17 mouse cellular contexts compared by ENCODE assay signal in the genomic region with DNA sequence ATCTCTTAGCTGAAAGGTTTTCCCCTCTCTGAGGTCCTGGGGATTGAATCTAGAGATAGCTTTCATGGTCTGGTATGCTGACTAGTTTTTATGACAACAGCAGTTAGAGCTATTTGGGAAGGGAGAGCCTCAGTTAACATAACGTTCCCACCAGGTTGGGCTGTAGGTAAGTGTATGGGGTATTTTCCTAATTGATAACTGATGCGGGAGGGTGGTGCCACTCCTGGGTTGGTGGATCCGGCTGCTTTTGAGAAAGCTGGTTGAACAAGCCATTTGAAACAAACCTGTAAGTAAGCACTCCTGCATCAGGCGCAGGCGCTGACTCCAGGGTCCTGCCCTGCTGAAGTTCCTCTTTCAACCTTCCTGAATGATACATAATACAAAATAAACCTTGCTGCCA. TPM values are rescaled to one million over a fixed set of nuclear protein-coding genes. Genes with fewer than 3 reads are reported as not detected.
A peak's percentile ranks its signal among the peaks of the same experiment; 100 is the strongest.
DNase-seq lines count a peak whose midpoint lies in the region; ATAC-seq and TF ChIP-seq lines count a peak whose summit lies in the region.
"Had no signal": no experiment of that assay in that cellular context is flagged by ENCODE, and none has a peak within 500 bp of the region (broad histone marks: within the 10 kb centered on the region; RNA-seq: fewer than 3 reads in every experiment).

No protein-coding gene starts in this region.

- H3K27ac ChIP-seq in heart, embryonic 10.5 days = peak overlapping the region; percentile 44; the same call in 1 of the 2 replicates
- H3K27ac ChIP-seq in stomach, embryonic 15.5 days = no peak overlapping the region
- H3K27ac ChIP-seq in stomach, postnatal 0 days (replicated peaks) = no peak overlapping the region
- peak overlapping the region; percentile 97 for H3K27ac ChIP-seq in liver, embryonic 13.5 days
- H3K27ac ChIP-seq in thymus, adult 2 months (ENCODE audit: control insufficient read depth, insufficient read depth, low read length) = no peak overlapping the region
- H3K27ac ChIP-seq: gastrocnemius, adult 2 months had no signal

- peak; percentile 48; the same call in 1 of the 2 replicates for ATAC-seq in stomach, embryonic 15.5 days (ENCODE audit: insufficient read depth, low FRiP score, low read depth)
- ATAC-seq in stomach, postnatal 0 days (ENCODE audit: low FRiP score, low TSS enrichment) = no peak
- peak; percentile 57 for ATAC-seq in liver, embryonic 13.5 days (ENCODE audit: low read depth)
- ATAC-seq: forebrain, embryonic 16.5 days had no signal

- no peak overlapping the region for H3K4me2 ChIP-seq in stomach, embryonic 15.5 days
- no peak overlapping the region for H3K4me2 ChIP-seq in stomach, postnatal 0 days (replicated peaks; ENCODE audit: low read depth)
- peak overlapping the region; percentile 62 for H3K4me2 ChIP-seq in liver, embryonic 13.5 days

- no peak for TF ChIP-seq EP300 in stomach, postnatal 0 days (optimal IDR thresholded peaks at IDR 0.05)

- H3K4me1 ChIP-seq in heart, embryonic 10.5 days = peaks cover 24% of the 10 kb centered on the region
- H3K4me1 ChIP-seq in stomach, embryonic 15.5 days = peaks cover 9% of the 10 kb centered on the region; the same call in 1 of the 2 replicates
- H3K4me1 ChIP-seq in stomach, postnatal 0 days (replicated peaks; ENCODE audit: control insufficient read depth, insufficient read depth) = no peaks in the 10 kb centered on the region
- peaks cover 89% of the 10 kb centered on the region for H3K4me1 ChIP-seq in liver, embryonic 13.5 days (replicated peaks)
- no peaks in the 10 kb centered on the region for H3K4me1 ChIP-seq in thymus, adult 2 months (replicated peaks; ENCODE audit: control insufficient read depth, insufficient read depth, low read length)

- H3K9me3 ChIP-seq in heart, embryonic 10.5 days = no peaks in the 10 kb centered on the region
- no peaks in the 10 kb centered on the region for H3K9me3 ChIP-seq in stomach, embryonic 15.5 days
- H3K9me3 ChIP-seq in stomach, postnatal 0 days (ENCODE audit: control insufficient read depth, low read length) = no peaks in the 10 kb centered on the region
- no peaks in the 10 kb centered on the region for H3K9me3 ChIP-seq in liver, embryonic 13.5 days (replicated peaks)

- peaks cover 53% of the 10 kb centered on the region for H3K27me3 ChIP-seq in heart, embryonic 10.5 days (ENCODE audit: insufficient read depth, poor library complexity, severe bottlenecking)
- H3K27me3 ChIP-seq in stomach, embryonic 15.5 days (replicated peaks) = peaks cover 17% of the 10 kb centered on the region
- no peaks in the 10 kb centered on the region for H3K27me3 ChIP-seq in stomach, postnatal 0 days (ENCODE audit: control insufficient read depth, insufficient read depth, low read length)
- peaks cover 19% of the 10 kb centered on the region for H3K27me3 ChIP-seq in liver, embryonic 13.5 days
- H3K27me3 ChIP-seq in thymus, adult 2 months (ENCODE audit: control insufficient read depth, insufficient read depth, low read length) = peaks cover 12% of the 10 kb centered on the region

- no peak for TF ChIP-seq POLR2A in thymus, adult 2 months (IDR thresholded peaks at IDR 0.05; ENCODE audit: control insufficient read depth, extremely low read depth, insufficient read depth, low read length, poor library complexity)

- no peak overlapping the region for H3K4me3 ChIP-seq in heart, embryonic 10.5 days
- no peak overlapping the region for H3K4me3 ChIP-seq in stomach, embryonic 15.5 days (replicated peaks)
- no peak overlapping the region for H3K4me3 ChIP-seq in stomach, postnatal 0 days (ENCODE audit: low read depth, low read length)
- H3K4me3 ChIP-seq in liver, embryonic 13.5 days (replicated peaks) = peak overlapping the region; percentile 43
- no peak overlapping the region for H3K4me3 ChIP-seq in thymus, adult 2 months (ENCODE audit: control insufficient read depth, insufficient read depth, low read length)

- 47% methylated on average over 5 of the region's 5 CpGs for WGBS in heart, embryonic 10.5 days
- WGBS in stomach, embryonic 15.5 days = 53% methylated on average over 5 of the region's 5 CpGs
- 46% methylated on average over 5 of the region's 5 CpGs for WGBS in stomach, postnatal 0 days
- 15% methylated on average over 5 of the region's 5 CpGs for WGBS in liver, embryonic 13.5 days (ENCODE audit: insufficient replicate concordance)
- 35% methylated on average over 5 of the region's 5 CpGs for whole genome bisulfite sequencing in thymus, adult 2 months

- H3K36me3 ChIP-seq in heart, embryonic 10.5 days = no peaks in the 10 kb centered on the region
- no peaks in the 10 kb centered on the region for H3K36me3 ChIP-seq in stomach, embryonic 15.5 days
- H3K36me3 ChIP-seq in stomach, postnatal 0 days (ENCODE audit: control insufficient read depth, insufficient read depth, low read length) = no peaks in the 10 kb centered on the region
- no peaks in the 10 kb centered on the region for H3K36me3 ChIP-seq in liver, embryonic 13.5 days
- H3K36me3 ChIP-seq in thymus, adult 2 months (ENCODE audit: control insufficient read depth, insufficient read depth, low read length) = no peaks in the 10 kb centered on the region

- no peak for TF ChIP-seq CTCF in stomach, postnatal 0 days (IDR thresholded peaks at IDR 0.05; ENCODE audit: low read depth)
- TF ChIP-seq CTCF in thymus, adult 2 months (IDR thresholded peaks at IDR 0.05; ENCODE audit: borderline replicate concordance, control insufficient read depth, extremely low read depth, insufficient read depth, low read length, poor library complexity) = no peak

- H3K9ac ChIP-seq in stomach, embryonic 15.5 days = no peak overlapping the region
- no peak overlapping the region for H3K9ac ChIP-seq in stomach, postnatal 0 days (ENCODE audit: low read length)
- H3K9ac ChIP-seq in liver, embryonic 13.5 days = peak overlapping the region; percentile 70

- no peak for DNase-seq in heart, embryonic 10.5 days (ENCODE audit: low spot score)
- no peak for DNase-seq in heart, adult 9 months (ENCODE audit: low spot score in 2 of 2)
- DNase-seq in stomach, postnatal 0 days (ENCODE audit: low spot score) = no peak
- DNase-seq in liver, embryonic 13.5 days = peak; percentile 65
- peak; percentile 65 to 78 for DNase-seq in spleen, postnatal 4 days (ENCODE audit: low spot score in 2 of 2)
- no peak for DNase-seq in thymus, adult 2 months
- no peak for DNase-seq in frontal cortex, postnatal 14 days (ENCODE audit: low spot score in 2 of 2)
- DNase-seq: adrenal gland, postnatal 36 days; cerebellum, postnatal 10 days; gastrocnemius, adult 2 months; heart, postnatal 36 days; kidney, adult 2 months; kidney, postnatal 36 days; lung, postnatal 14 days; right cerebral cortex, adult 18-20 months had no signal

RNA-seq across cellular contexts. Expression of a gene that starts 28.9 kb away (rescaled TPM):
- polyA plus RNA-seq in heart, embryonic 10.5 days (2016; fragmentation: Nextera tagmentation; extraction: Ambion mirVana) = 2.6 and 3.7 TPM in 2 replicates
- 1.3 and 1.7 TPM in 2 replicates for polyA plus RNA-seq in stomach, embryonic 15.5 days (2015; fragmentation: Nextera tagmentation; extraction: Ambion mirVana)
- 1.2 and 1.3 TPM in 2 replicates for polyA plus RNA-seq in stomach, postnatal 0 days (2015; fragmentation: Nextera tagmentation; extraction: Ambion mirVana)
- polyA plus RNA-seq in liver, embryonic 13.5 days (2015; fragmentation: Nextera tagmentation; extraction: Ambion mirVana) = 1.7 and 1.9 TPM in 2 replicates
- polyA plus RNA-seq in thymus, adult 2 months (2012; rRNA removed) = 3.5 and 3.8 TPM in 2 replicates

RNA-seq across cellular contexts. Expression of a gene that starts 30.0 kb away (rescaled TPM):
- 79.0 and 95.9 TPM in 2 replicates for polyA plus RNA-seq in heart, embryonic 10.5 days (2016; fragmentation: Nextera tagmentation; extraction: Ambion mirVana)
- 85.6 and 87.6 TPM in 2 replicates for polyA plus RNA-seq in stomach, embryonic 15.5 days (2015; fragmentation: Nextera tagmentation; extraction: Ambion mirVana)
- 49.9 and 50.0 TPM in 2 replicates for polyA plus RNA-seq in stomach, postnatal 0 days (2015; fragmentation: Nextera tagmentation; extraction: Ambion mirVana)
- polyA plus RNA-seq in liver, embryonic 13.5 days (2015; fragmentation: Nextera tagmentation; extraction: Ambion mirVana) = 147 and 159 TPM in 2 replicates
- polyA plus RNA-seq in thymus, adult 2 months (2012; rRNA removed) = 34.4 and 55.9 TPM in 2 replicates

Comparison
In these comparisons a context has a peak if more than half of its experiments do, and no peak if none do; other contexts are left out.
1. DNase-seq: peak in liver, embryonic 13.5 days (single experiment) and spleen, postnatal 4 days (2 of 2); none in heart, embryonic 10.5 days (single experiment), heart, adult 9 months (0 of 2), stomach, postnatal 0 days (single experiment), thymus, adult 2 months (single experiment) and frontal cortex, postnatal 14 days (0 of 2).
2. H3K27ac ChIP-seq: peak in heart, embryonic 10.5 days (single experiment) and liver, embryonic 13.5 days (single experiment); none in stomach, embryonic 15.5 days (single experiment), stomach, postnatal 0 days (single experiment) and thymus, adult 2 months (single experiment).